Mouse (Mus musculus) leukemia stem cell, adult 10-12 weeks (primary cell): ENCODE data around the gene Polr1a. TPM values are rescaled to one million over a fixed set of nuclear protein-coding genes. Genes with fewer than 3 reads are reported as not detected.

Source experiments
- polyA plus RNA-seq: library from polyadenylated mRNA; stranded (reverse); fragments of >175 nt; gene quantifications from 2 replicates; pipeline ENCODE4 v1.2.3, GENCODE M21; 2012; ENCODE audit warnings: low replicate concordance

The Polr1a gene
- 9.7 and 40.6 TPM in 2 replicates for polyA plus RNA-seq

GRCm38 (mm10) chr6:71908481-71909381 is at the start of gene Polr1a, which contains the start of gene Ptcd3:
Gene Polr1a (plus strand): TSS chr6:71909053.
Gene Ptcd3 (minus strand): TSS chr6:71908750.

Other genes with a start within 250 kb of the Polr1a start
- gene Reep1, start 201.5 kb upstream of the Polr1a start, polyA plus RNA-seq, result 0.32 and 1.4 TPM in 2 replicates
- 0.48 and 1.4 TPM in 2 replicates for gene Mrpl35, start 82.1 kb upstream of the Polr1a start, polyA plus RNA-seq
- gene Immt, start 77.7 kb upstream of the Polr1a start, polyA plus RNA-seq, result 20.3 and 100 TPM in 2 replicates
- 0.89 and 5.0 TPM in 2 replicates for gene Ptcd3, start 303 bp upstream of the Polr1a start, polyA plus RNA-seq
- 73.3 and 106 TPM in 2 replicates for gene St3gal5, start 188.5 kb downstream of the Polr1a start, polyA plus RNA-seq